Mouse (Mus musculus) CD4-positive helper T cell, adult 2 months (primary cell): ENCODE data around the gene Cecr2.

ENCODE experiments used
- DNase-seq: peaks from one replicate; pipeline ENCODE4 v3.0.0-alpha.2; 2012; ENCODE audit warnings: low read depth, missing footprints, low spot score

The Cecr2 gene

GRCm38 (mm10) chr6:120667422-120667781 lies 1.2 kb downstream of the Cecr2 start:
- DNase-seq = no peak

- no peak for DNase-seq
Observed at GRCm38 (mm10) chr6:120667911-120668310, 1.7 kb downstream of the Cecr2 start.

- DNase-seq = peak; percentile 13
Observed at GRCm38 (mm10) chr6:120674121-120674520, 8.0 kb downstream of the Cecr2 start.

GRCm38 (mm10) chr6:120674881-120675280 lies 8.7 kb downstream of the Cecr2 start:
- DNase-seq = no peak

GRCm38 (mm10) chr6:120675979-120676378 lies 9.8 kb downstream of the Cecr2 start:
- no peak for DNase-seq

- DNase-seq = no peak
Observed at GRCm38 (mm10) chr6:120683351-120683750, 17.2 kb downstream of the Cecr2 start.

- no peak for DNase-seq
Observed at GRCm38 (mm10) chr6:120684750-120685149, 18.6 kb downstream of the Cecr2 start.

- no peak for DNase-seq
Observed at GRCm38 (mm10) chr6:120686872-120687650, 20.9 kb downstream of the Cecr2 start.

GRCm38 (mm10) chr6:120700221-120700620 lies 34.1 kb downstream of the Cecr2 start:
- no peak for DNase-seq

GRCm38 (mm10) chr6:120704376-120704775 lies 38.2 kb downstream of the Cecr2 start:
- DNase-seq = no peak

GRCm38 (mm10) chr6:120708759-120709158 lies 42.6 kb downstream of the Cecr2 start:
- no peak for DNase-seq

- DNase-seq = no peak
Observed at GRCm38 (mm10) chr6:120714806-120715205, 48.6 kb downstream of the Cecr2 start.

- DNase-seq = no peak
Observed at GRCm38 (mm10) chr6:120715227-120715626, 49.1 kb downstream of the Cecr2 start.

- no peak for DNase-seq
Observed at GRCm38 (mm10) chr6:120715851-120716250, 49.7 kb downstream of the Cecr2 start.

GRCm38 (mm10) chr6:120716531-120716984 lies 50.4 kb downstream of the Cecr2 start:
- DNase-seq = no peak

GRCm38 (mm10) chr6:120725986-120726385 lies 59.8 kb downstream of the Cecr2 start:
- DNase-seq = no peak

- DNase-seq = no peak
Observed at GRCm38 (mm10) chr6:120736011-120736410, 69.8 kb downstream of the Cecr2 start.

GRCm38 (mm10) chr6:120736566-120736965 lies 70.4 kb downstream of the Cecr2 start:
- peak; percentile 48 for DNase-seq

- no peak for DNase-seq
Observed at GRCm38 (mm10) chr6:120743130-120743529, 77.0 kb downstream of the Cecr2 start.

- no peak for DNase-seq
Observed at GRCm38 (mm10) chr6:120744266-120744665, 78.1 kb downstream of the Cecr2 start.

GRCm38 (mm10) chr6:120746416-120746815 lies 80.2 kb downstream of the Cecr2 start:
- no peak for DNase-seq

GRCm38 (mm10) chr6:120761151-120761550 lies 95.0 kb downstream of the Cecr2 start:
- DNase-seq = no peak

- DNase-seq = no peak
Observed at GRCm38 (mm10) chr6:120769972-120770371, 103.8 kb downstream of the Cecr2 start.

- no peak for DNase-seq
Observed at GRCm38 (mm10) chr6:120771366-120771765, 105.2 kb downstream of the Cecr2 start.
